Comparison of ENCODE assay signal across 25 mouse cellular contexts in genomic region chr13:36131992-36132649, GRCm38 (mm10). TPM values are rescaled to one million over a fixed set of nuclear protein-coding genes. Genes with fewer than 3 reads are reported as not detected.
DNase-seq lines count a peak whose midpoint lies in the region; TF ChIP-seq lines count a peak whose summit lies in the region.
"Had no signal": no experiment of that assay in that cellular context is flagged by ENCODE, and none has a peak within 500 bp of the region (broad histone marks: within the 10 kb centered on the region; RNA-seq: fewer than 3 reads in every experiment).

No protein-coding gene starts in this region.

- no peak overlapping the region; the same call in 1 of the 2 replicates for H3K27ac ChIP-seq in MEL (ENCODE audit: control insufficient read depth, low read depth, low read length)
- H3K27ac ChIP-seq in heart, adult 2 months, result no peak overlapping the region
- H3K27ac ChIP-seq: forebrain, embryonic 15.5 days; heart, embryonic 13.5 days; hindbrain, postnatal 0 days; limb, embryonic 13.5 days; liver, embryonic 13.5 days; lung, embryonic 15.5 days; midbrain, embryonic 15.5 days had no signal

- no peak overlapping the region for H3K4me3 ChIP-seq in MEL (ENCODE audit: control insufficient read depth in 1 of 2, insufficient read depth in 1 of 2, low read depth in 2 of 2, low read length in 2 of 2)
- no peak overlapping the region for H3K4me3 ChIP-seq in heart, adult 2 months
- H3K4me3 ChIP-seq: forebrain, embryonic 15.5 days; heart, embryonic 13.5 days; layer of hippocampus, adult 2 months; limb, embryonic 13.5 days; liver, embryonic 13.5 days; lung, embryonic 15.5 days; midbrain, embryonic 15.5 days had no signal

- whole genome bisulfite sequencing in heart, adult 2 months, result 68% methylated on average over 5 of the region's 5 CpGs

- no peak for TF ChIP-seq RAD21 in MEL (IDR thresholded peaks at IDR 0.05; ENCODE audit: low read depth, low read length)

- H3K79me2 ChIP-seq in MEL (ENCODE audit: control insufficient read depth, insufficient read depth, low read length, poor library complexity), result no peaks in the 10 kb centered on the region
- H3K79me2 ChIP-seq in heart, adult 2 months (replicated peaks; ENCODE audit: control insufficient read depth, insufficient read depth, low read length), result no peaks in the 10 kb centered on the region; the same call in 1 of the 2 replicates

- H3K9ac ChIP-seq in MEL (ENCODE audit: control insufficient read depth, low read depth, low read length, poor library complexity, severe bottlenecking), result no peak overlapping the region
- H3K9ac ChIP-seq in heart, adult 2 months (ENCODE audit: low read depth, low read length), result no peak overlapping the region
- H3K9ac ChIP-seq: forebrain, embryonic 15.5 days; heart, embryonic 13.5 days; limb, embryonic 13.5 days; liver, embryonic 13.5 days; lung, embryonic 15.5 days; midbrain, embryonic 15.5 days had no signal

- intact Hi-C loops in heart, adult 2 months (cut with DNase I), result no loop called here

- peak in 1 of 2 experiments; percentile 24; a peak in 1 of 4 replicates for TF ChIP-seq EP300 in MEL (IDR thresholded peaks at IDR 0.05; ENCODE audit: low read depth in 1 of 2, low read length in 2 of 2)
- no peak for TF ChIP-seq EP300 in heart, adult 2 months (IDR thresholded peaks at IDR 0.05; ENCODE audit: insufficient read depth, low read depth, low read length)

- peaks cover 0 to 21% of the 10 kb centered on the region in 2 experiments; a peak in 2 of 4 replicates for H3K36me3 ChIP-seq in MEL (ENCODE audit: control insufficient read depth in 1 of 2, insufficient read depth in 2 of 2, low read length in 2 of 2)
- no peaks in the 10 kb centered on the region for H3K36me3 ChIP-seq in heart, adult 2 months (ENCODE audit: control insufficient read depth, insufficient read depth, low read length)
- H3K36me3 ChIP-seq: forebrain, embryonic 15.5 days; liver, embryonic 13.5 days; lung, embryonic 15.5 days; midbrain, embryonic 15.5 days had no signal

- peaks cover 2 to 14% of the 10 kb centered on the region in 2 experiments for H3K4me1 ChIP-seq in MEL (ENCODE audit: control insufficient read depth in 1 of 2, insufficient read depth in 2 of 2, low read length in 2 of 2)
- no peaks in the 10 kb centered on the region for H3K4me1 ChIP-seq in heart, adult 2 months (ENCODE audit: control insufficient read depth, insufficient read depth, low read length)
- H3K4me1 ChIP-seq: limb, embryonic 13.5 days; lung, embryonic 15.5 days; midbrain, embryonic 15.5 days had no signal

- no peaks in the 10 kb centered on the region for H3K27me3 ChIP-seq in MEL (ENCODE audit: control insufficient read depth in 1 of 2, insufficient read depth in 2 of 2, low read length in 2 of 2)
- no peaks in the 10 kb centered on the region for H3K27me3 ChIP-seq in heart, adult 2 months (ENCODE audit: control insufficient read depth, insufficient read depth, low read length)
- H3K27me3 ChIP-seq: forebrain, embryonic 15.5 days; heart, embryonic 13.5 days; limb, embryonic 13.5 days; liver, embryonic 13.5 days; lung, embryonic 15.5 days; midbrain, embryonic 15.5 days had no signal

- H3K9me3 ChIP-seq in MEL (replicated peaks; ENCODE audit: insufficient read depth, low read length), result no peaks in the 10 kb centered on the region
- H3K9me3 ChIP-seq: forebrain, embryonic 15.5 days; heart, embryonic 13.5 days; limb, embryonic 13.5 days; liver, embryonic 13.5 days; lung, embryonic 15.5 days; midbrain, embryonic 15.5 days had no signal

- TF ChIP-seq POLR2A in MEL (IDR thresholded peaks at IDR 0.05; ENCODE audit: control insufficient read depth in 1 of 2, insufficient read depth in 1 of 2, low read depth in 1 of 2, low read length in 2 of 2, poor library complexity in 1 of 2), result no peak
- no peak for TF ChIP-seq POLR2A in heart, adult 2 months (IDR thresholded peaks at IDR 0.05; ENCODE audit: insufficient read depth, low read depth, low read length)

- TF ChIP-seq CTCF in MEL (IDR thresholded peaks at IDR 0.05 in 2 of 3, conservative IDR thresholded peaks at IDR 0.05 in 1 of 3; ENCODE audit: control insufficient read depth in 1 of 3, insufficient read depth in 1 of 3, low read depth in 2 of 3, low read length in 3 of 3, poor library complexity in 1 of 3, severe bottlenecking in 1 of 3), result no peak
- no peak for TF ChIP-seq CTCF in heart, adult 2 months (IDR thresholded peaks at IDR 0.05)

- peak; percentile 37 to 41 for DNase-seq in B cell, adult 2 months
- peak; percentile 42 for DNase-seq in MEL (ENCODE audit: low read depth, low spot score)
- peak; percentile 34 for DNase-seq in gonadal fat pad, adult 2 months (ENCODE audit: low read depth)
- DNase-seq in monocyte, adult 2 months (ENCODE audit: low read depth in 1 of 2, low spot score in 2 of 2), result peak; percentile 37 to 41
- no peak for DNase-seq in cerebellum, adult 18-20 months
- no peak for DNase-seq in spleen, postnatal 10 days (ENCODE audit: low spot score in 2 of 2)
- no peak for DNase-seq in heart, adult 2 months
- DNase-seq in thymus, postnatal 10 days (ENCODE audit: low spot score in 2 of 2), result no peak
- DNase-seq: cerebellum, adult 11-12 months; cerebellum, postnatal 36 days; gastrocnemius, postnatal 10 days; heart, adult 18-20 months; heart, postnatal 14 days; kidney, postnatal 25 days; layer of hippocampus, postnatal 36 days; liver, embryonic 13.5 days; right cerebral cortex, adult 18-20 months; right cerebral cortex, postnatal 4 days had no signal

TF ChIP-seq in MEL, 35 proteins besides CTCF, POLR2A, EP300 and RAD21:
- no peak for TF ChIP-seq MAFK (IDR thresholded peaks at IDR 0.05; ENCODE audit: borderline replicate concordance, low read depth, low read length)
- TF ChIP-seq ETS1 (IDR thresholded peaks at IDR 0.05; ENCODE audit: low read depth, low read length), result 0 out of 2 replicates have a peak, but pooled peaks have one; percentile 1
- no peak for TF ChIP-seq JUND (IDR thresholded peaks at IDR 0.05; ENCODE audit: low read depth, low read length)
- TF ChIP-seq GATA1 (IDR thresholded peaks at IDR 0.05; ENCODE audit: low read depth, low read length), result peak; percentile 45; the same call in 1 of the 2 replicates
TF ChIP-seq in MEL: peak in this region for 2.

RNA-seq across cellular contexts. Expression of gene Lyrm4, which starts 14.8 kb away (rescaled TPM):
- 19.7 and 22.6 TPM in 2 replicates for total RNA-seq in MEL (2012; rRNA removed)
- polyA plus RNA-seq in MEL (2012; ENCODE audit: insufficient read depth in 1 of 2, insufficient read length in 2 of 2, low read depth in 1 of 2, low replicate concordance in 2 of 2, missing spikeins in 1 of 2), result 10 to 100 TPM in 1 of 2 experiments, not detected in 1; 25.4 TPM
- 3.4 and 3.9 TPM in 2 replicates for polyA plus RNA-seq in gonadal fat pad, adult 2 months (2012; rRNA removed)
- total RNA-seq in heart, adult 2 months (2021), result 10 to 100 TPM; 10.6 to 12.2 TPM
- 5.1 and 8.3 TPM in 2 replicates for polyA plus RNA-seq in heart, adult 2 months (2012; rRNA removed)

RNA-seq across cellular contexts. Expression of gene Fars2, which starts 14.9 kb away (rescaled TPM):
- total RNA-seq in MEL (2012; rRNA removed), result 29.4 and 32.6 TPM in 2 replicates
- 10 to 100 TPM in 1 of 2 experiments, not detected in 1; 39.2 TPM for polyA plus RNA-seq in MEL (2012; ENCODE audit: insufficient read depth in 1 of 2, insufficient read length in 2 of 2, low read depth in 1 of 2, low replicate concordance in 2 of 2, missing spikeins in 1 of 2)
- polyA plus RNA-seq in gonadal fat pad, adult 2 months (2012; rRNA removed), result 41.2 and 48.3 TPM in 2 replicates
- total RNA-seq in heart, adult 2 months (2021), result 10 to 100 TPM; 73.3 to 85.7 TPM
- 77.7 and 108 TPM in 2 replicates for polyA plus RNA-seq in heart, adult 2 months (2012; rRNA removed)

Comparison
In these comparisons a context has a peak if more than half of its experiments do, and no peak if none do; other contexts are left out.
1. DNase-seq: peak in B cell, adult 2 months (2 of 2), MEL (single experiment), gonadal fat pad, adult 2 months (single experiment) and monocyte, adult 2 months (2 of 2); none in cerebellum, adult 18-20 months (0 of 2), spleen, postnatal 10 days (0 of 2), heart, adult 2 months (0 of 2) and thymus, postnatal 10 days (0 of 2).